Mouse (Mus musculus): ENCODE measurements around the gene Vapa. TPM values are rescaled to one million over a fixed set of nuclear protein-coding genes. Genes with fewer than 3 reads are reported as not detected.
A peak's percentile ranks its signal among the peaks of the same experiment; 100 is the strongest.
"Not testable (repeated sequence)": the region's sequence is repeated elsewhere in the genome, so short reads cannot be mapped to it uniquely, and the experiment has no call there.

The Vapa gene
- total RNA-seq, 2 experiments from 2014 or later, result 110 to 169 TPM

- no peak for ATAC-seq (ENCODE audit: poor library complexity, severe bottlenecking)
These were observed 41.5 kb downstream of the Vapa start for GRCm38 (mm10) chr17:65571866-65572265.

GRCm38 (mm10) chr17:65571466-65571865, 41.9 kb downstream of the Vapa start:
- no peak for ATAC-seq (ENCODE audit: poor library complexity, severe bottlenecking)

GRCm38 (mm10) chr17:65564189-65564588, 49.2 kb downstream of the Vapa start:
- ATAC-seq (ENCODE audit: poor library complexity, severe bottlenecking), result no peak

- ATAC-seq (ENCODE audit: poor library complexity, severe bottlenecking), result no peak
These were observed 50.0 kb downstream of the Vapa start for GRCm38 (mm10) chr17:65563345-65563744.

- no peak for ATAC-seq (ENCODE audit: poor library complexity, severe bottlenecking)
These were observed 50.6 kb downstream of the Vapa start for GRCm38 (mm10) chr17:65562761-65563160.

- ATAC-seq (ENCODE audit: poor library complexity, severe bottlenecking), result peak; percentile 32; the same call in 1 of the 2 replicates
These were observed 51.9 kb downstream of the Vapa start for GRCm38 (mm10) chr17:65561361-65562015.

GRCm38 (mm10) chr17:65559273-65559672, 54.1 kb downstream of the Vapa start:
- ATAC-seq (ENCODE audit: poor library complexity, severe bottlenecking), result peak; percentile 73

GRCm38 (mm10) chr17:65558788-65559187, 54.6 kb downstream of the Vapa start:
- ATAC-seq (ENCODE audit: poor library complexity, severe bottlenecking), result no peak

GRCm38 (mm10) chr17:65558217-65558616, 55.1 kb downstream of the Vapa start:
- peak; percentile 69 for ATAC-seq (ENCODE audit: poor library complexity, severe bottlenecking)

- no peak for ATAC-seq (ENCODE audit: poor library complexity, severe bottlenecking)
These were observed 56.1 kb downstream of the Vapa start for GRCm38 (mm10) chr17:65557212-65557611.

GRCm38 (mm10) chr17:65556798-65557197, 56.6 kb downstream of the Vapa start:
- ATAC-seq (ENCODE audit: poor library complexity, severe bottlenecking), result no peak

GRCm38 (mm10) chr17:65552426-65552997, 60.8 kb downstream of the Vapa start:
- no peak for ATAC-seq (ENCODE audit: poor library complexity, severe bottlenecking)

GRCm38 (mm10) chr17:65550357-65550756, 63.0 kb downstream of the Vapa start:
- ATAC-seq (ENCODE audit: poor library complexity, severe bottlenecking), result no peak

GRCm38 (mm10) chr17:65548698-65549365, 64.5 kb downstream of the Vapa start:
- ATAC-seq (ENCODE audit: poor library complexity, severe bottlenecking), result no peak

- ATAC-seq (ENCODE audit: poor library complexity, severe bottlenecking), result peak; percentile 69
These were observed 67.1 kb downstream of the Vapa start for GRCm38 (mm10) chr17:65546221-65546620.

GRCm38 (mm10) chr17:65540441-65541272, 72.7 kb downstream of the Vapa start, which contains the start of gene Tmem232:
Tmem232 (minus strand) TSS chr17:65540782.
- ATAC-seq (ENCODE audit: poor library complexity, severe bottlenecking), result peak; percentile 80

GRCm38 (mm10) chr17:65536156-65536555, 77.2 kb downstream of the Vapa start:
- ATAC-seq (ENCODE audit: poor library complexity, severe bottlenecking), result peak; percentile 56; the same call in 1 of the 2 replicates

GRCm38 (mm10) chr17:65532381-65532780, 81.0 kb downstream of the Vapa start:
- not testable (repeated sequence) for ATAC-seq (ENCODE audit: poor library complexity, severe bottlenecking)
